Mouse (Mus musculus) c-Kit-negative CD71-positive TER-119-positive erythroid progenitor cells, embryonic 14.5 days (primary cell): ENCODE data around the gene Rhoc.
"Not testable (repeated sequence)": the region's sequence is repeated elsewhere in the genome, so short reads cannot be mapped to it uniquely, and the experiment has no call there.

Experiments
- DNase-seq: peaks from one replicate; pipeline ENCODE4 v3.0.0-alpha.2; 2013; ENCODE audit warnings: low read depth, low spot score

The Rhoc gene

DNA sequence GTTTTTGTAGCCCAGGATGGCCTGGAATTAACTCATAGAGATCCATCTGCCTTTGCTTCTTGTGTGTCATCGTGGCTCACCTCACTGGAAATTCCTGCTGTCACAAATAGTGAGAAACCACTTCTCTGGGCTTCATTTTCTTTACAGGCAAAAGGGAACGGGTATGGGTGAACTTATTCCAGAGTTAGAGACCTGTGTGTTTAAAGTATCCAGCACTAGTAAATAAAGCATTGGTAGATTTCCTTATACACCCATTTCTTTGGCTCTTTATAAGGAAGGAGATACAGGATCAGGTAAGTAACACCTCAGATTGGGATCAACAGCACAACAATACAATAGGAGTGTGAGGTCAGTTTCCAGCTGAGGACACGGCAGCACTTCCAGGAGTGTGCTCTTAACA, at the start of gene Rhoc:
TSS of gene Rhoc (plus strand) at position 301 of the 400 bp plus-strand sequence.
- DNase-seq: no peak

DNA sequence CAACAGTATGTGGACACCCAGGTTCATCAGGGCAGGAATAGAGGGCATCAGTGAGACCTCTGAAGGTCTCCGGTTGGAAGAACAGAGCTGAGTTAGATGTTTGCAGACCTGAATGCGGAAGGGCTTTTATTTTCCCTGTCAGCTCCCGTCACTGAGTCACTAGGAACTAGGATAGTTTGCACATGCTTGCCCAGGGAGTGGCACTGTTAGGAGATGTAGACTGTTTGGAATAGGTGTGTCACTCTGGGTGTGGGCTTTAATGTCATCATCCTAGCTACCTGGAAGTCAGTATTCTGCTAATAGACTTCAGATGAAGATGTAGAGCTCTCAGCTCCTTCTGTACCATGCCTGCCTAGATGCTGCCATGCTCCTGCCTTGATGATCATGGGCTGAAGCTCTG, 46.2 kb upstream of the Rhoc start:
- DNase-seq: no peak

DNA sequence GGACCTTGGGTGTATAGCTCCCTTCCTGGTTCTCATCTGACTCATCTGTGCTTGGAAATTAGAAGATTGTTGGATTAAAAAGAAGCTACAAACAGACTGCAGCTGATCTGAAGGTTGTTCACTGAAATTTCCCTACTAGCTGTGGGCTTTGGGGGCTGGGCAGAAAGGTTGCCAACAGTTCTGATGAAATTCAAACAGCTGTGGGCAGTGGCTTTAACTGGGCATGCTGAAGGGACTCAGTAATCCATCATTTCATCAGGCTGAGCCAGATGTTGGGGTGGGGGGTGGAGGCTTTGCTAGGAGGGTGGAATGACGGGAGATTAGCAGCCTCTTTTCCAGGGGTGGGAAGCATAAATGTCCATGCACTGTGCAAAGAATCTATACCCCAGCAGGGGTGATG, 45.0 kb upstream of the Rhoc start:
- DNase-seq: no peak

DNA sequence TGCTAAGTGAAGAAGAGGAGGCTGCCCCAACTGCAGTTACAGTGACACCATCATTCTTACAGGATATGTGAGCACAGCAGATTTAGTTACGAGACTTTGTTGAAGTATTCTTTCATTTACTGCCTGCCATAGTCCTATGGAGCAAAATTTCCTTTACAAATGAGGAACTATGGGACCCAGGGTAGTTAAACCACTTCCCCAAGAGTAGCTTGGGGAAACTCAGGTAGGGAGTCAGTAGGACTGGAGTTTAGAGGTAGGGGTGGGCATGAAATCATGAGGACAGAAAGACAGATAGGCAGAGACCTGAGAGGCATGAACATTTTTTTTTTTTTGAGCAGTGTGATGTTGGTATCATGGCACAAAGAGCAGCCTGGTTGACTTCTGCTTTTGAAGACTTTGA, 44.3 kb upstream of the Rhoc start:
- DNase-seq: no peak

DNA sequence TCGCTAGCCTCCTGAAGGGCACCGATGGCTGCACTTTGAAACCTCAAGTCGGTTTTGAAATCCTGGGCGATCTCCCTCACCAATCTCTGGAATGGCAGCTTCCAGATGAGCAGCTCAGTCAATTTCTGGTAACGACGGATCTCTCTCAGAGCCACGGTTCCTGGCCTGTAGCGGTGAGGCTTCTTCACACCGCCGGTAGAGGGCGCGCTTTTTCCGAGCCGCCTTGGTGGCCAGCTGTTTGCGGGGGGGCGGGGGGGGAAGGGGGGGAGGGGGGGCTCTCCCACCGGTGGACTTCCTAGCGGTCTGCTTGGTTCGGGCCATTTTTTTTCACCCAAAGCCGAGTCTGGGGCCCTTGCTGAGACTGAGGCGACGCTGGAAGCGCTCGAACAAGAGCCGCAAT, 35.3 kb upstream of the Rhoc start:
- DNase-seq: not testable (repeated sequence)

- DNase-seq: peak; percentile 47
Observed at GRCm38 (mm10) chr3:104758406-104758805, 29.8 kb upstream of the Rhoc start.

GRCm38 (mm10) chr3:104758869-104759268, 29.3 kb upstream of the Rhoc start:
- no peak for DNase-seq

GRCm38 (mm10) chr3:104762103-104762863, 25.9 kb upstream of the Rhoc start:
- not testable (repeated sequence) for DNase-seq

DNA sequence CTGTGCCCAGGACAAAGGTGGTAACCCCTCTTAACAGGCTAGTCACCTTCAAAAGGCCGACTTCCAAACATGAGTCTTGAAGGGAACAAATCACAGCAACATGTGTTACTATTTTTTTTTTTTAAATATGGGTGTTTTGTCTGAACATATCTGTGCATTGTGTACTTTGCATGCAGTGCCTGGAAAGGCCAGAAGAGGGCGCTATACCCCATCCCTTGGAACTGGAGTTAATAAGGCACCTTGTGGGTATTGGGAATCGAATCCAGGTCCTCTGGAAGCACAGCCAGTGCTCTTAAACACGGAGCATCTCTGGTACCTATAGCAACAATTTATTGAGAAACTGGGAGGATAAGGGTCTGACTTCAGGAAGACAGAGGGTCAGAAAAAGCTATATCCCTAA, 23.2 kb upstream of the Rhoc start:
- DNase-seq: no peak

GRCm38 (mm10) chr3:104767141-104767540, 21.0 kb upstream of the Rhoc start:
- DNase-seq: no peak

DNA sequence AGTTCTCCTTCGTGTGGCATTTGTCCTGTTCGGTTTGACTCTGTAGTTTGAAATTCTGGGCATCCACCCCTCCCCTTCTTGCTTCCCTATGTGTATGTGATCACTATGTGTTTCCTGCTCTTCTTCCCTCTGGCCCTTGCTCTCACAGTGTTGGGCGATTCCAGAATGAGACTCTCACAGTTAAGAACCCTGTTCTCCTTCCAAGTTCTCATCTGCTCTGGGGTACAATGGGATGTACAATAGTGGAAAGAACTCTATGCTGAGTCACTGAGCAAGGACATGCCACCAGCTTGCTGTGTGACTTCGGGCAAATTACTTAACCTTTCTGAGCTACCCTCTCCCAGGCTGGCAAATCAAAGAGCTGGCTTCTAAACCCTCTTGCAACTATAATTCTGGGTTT, 20.5 kb upstream of the Rhoc start:
- no peak for DNase-seq

DNA sequence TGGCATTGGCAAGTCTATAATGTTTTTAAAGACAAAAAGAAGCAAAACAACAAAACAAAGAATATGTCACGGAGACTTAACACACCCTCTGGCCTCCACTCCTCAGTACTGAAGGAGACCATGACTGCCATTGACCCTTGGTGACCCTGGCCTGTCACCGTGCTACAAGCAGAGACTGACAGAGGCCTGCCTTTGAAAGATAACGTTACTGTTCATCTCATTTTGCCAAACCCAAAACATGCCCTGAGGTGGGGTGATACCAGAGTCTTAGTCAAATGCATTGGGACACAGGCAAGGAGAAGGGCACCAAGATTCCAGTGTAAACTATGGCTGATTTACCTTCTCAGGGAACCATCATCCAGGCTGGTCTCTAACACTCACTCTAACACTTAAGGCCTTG, 19.0 kb upstream of the Rhoc start:
- DNase-seq: no peak

DNA sequence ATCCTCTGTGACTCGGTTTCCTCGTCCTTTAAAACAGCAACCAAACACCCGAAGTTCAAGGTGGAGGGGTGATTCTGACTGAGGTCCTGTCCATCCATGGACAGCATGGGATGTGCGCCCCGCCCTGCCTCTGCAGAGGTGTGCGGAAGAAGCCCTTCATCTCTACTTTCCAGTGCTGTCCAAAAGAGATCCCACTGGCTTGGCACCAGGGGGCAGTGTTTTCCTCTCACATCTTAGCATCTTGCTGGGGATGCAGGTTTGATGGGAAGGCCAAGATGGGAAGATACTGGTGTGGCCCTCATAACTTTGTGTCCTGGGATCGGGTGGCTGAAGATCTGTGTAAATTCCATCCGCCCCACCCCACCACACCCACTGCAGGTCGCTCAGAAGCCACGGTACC, 18.1 kb upstream of the Rhoc start:
- no peak for DNase-seq

DNA sequence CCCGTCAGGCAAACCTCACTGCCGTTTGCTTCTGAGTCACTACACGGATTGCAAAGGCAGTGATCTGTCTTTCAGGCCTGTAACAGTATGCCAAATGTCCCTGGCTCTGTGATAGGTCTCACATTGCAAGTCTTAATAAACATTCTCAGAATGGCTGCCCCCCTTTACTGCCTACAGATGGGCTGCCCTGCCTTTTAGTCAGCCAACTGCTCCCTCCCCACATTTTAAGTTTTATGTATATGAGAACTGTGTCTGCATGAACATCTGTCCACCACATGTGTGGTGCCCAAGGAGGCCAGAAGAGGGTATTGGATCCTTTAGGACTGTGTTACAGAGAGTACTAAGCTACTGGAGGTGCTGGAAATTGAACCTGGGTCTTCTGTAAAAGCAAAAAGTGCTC, 17.3 kb upstream of the Rhoc start:
- no peak for DNase-seq

DNA sequence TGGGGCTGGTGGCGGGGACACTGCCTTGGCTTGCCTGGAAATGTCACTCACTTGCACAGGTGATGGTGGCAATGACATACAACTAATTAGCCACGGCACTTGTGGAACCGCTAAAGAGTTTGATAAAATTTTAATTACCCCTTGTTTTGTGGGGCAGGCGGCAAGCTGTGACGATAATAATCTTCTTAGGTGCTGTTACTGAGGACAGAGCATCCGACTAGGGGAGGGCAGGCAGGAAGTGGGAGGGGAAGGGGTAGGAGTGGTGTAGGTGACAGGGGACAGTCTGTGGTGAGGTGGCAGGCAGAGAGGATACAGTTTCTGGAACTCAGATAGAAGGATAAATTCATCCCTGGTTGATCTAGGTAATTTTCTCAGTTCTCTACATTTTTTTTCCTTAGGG, 16.7 kb upstream of the Rhoc start:
- no peak for DNase-seq

DNA sequence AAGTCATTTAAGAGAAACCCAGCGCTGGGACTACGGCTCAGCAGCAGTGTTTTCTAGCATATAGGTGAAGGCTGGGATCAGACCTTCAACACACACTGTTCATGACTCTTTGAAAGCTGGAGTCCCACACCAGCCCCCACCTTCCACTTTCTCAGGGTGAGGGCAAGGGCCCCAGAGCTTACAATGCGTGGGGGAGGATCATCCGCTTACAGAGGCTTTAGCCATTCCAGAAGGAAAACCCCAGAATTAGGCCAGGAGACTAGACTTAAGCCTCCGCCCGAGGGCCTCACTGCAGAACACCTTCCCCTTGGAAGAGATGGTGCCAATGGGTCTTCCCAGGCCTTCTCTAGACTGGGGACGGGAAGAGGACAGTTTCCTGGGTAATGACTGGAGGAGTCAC, 14.9 kb upstream of the Rhoc start:
- no peak for DNase-seq

DNA sequence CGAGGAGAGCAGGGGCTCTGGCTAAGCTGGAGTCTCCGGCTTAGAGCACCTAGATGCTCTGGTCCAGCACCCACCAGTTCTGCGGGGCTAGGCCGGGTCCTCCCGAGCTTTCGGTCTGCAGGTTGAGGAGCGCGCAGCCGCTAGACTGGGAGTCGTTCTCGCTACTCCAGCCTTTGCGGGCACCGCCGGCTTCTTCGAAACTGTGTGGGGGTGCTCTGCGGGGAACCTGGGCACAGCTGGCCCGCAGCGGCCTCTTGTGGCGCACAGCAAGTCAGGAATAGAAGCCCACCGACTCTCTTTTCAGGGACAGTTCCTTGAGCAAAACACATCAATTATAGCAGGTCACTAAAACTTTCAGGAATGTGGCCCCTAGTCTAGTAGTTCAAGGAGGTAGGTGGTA, 10.8 kb upstream of the Rhoc start:
- no peak for DNase-seq

DNA sequence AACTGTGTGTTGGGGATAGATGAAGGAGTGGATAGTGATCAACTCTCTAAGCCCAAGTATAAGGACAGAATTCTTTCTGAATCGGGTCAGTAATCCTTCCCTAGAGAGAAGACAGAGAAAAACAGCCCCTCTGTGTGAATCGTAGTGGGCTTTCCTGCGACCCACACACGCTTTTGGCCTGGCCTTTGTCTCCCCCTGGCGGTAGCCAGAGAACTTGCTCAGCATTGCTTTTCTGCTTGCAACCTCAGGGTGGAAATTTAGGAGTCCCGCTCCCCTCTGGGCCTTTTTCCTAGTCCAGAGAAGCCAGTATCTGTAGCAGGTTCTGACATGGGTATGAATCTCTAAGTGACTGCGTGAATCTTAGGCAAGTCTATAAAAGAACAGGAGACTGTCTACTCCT, 8.2 kb upstream of the Rhoc start:
- DNase-seq: no peak

DNA sequence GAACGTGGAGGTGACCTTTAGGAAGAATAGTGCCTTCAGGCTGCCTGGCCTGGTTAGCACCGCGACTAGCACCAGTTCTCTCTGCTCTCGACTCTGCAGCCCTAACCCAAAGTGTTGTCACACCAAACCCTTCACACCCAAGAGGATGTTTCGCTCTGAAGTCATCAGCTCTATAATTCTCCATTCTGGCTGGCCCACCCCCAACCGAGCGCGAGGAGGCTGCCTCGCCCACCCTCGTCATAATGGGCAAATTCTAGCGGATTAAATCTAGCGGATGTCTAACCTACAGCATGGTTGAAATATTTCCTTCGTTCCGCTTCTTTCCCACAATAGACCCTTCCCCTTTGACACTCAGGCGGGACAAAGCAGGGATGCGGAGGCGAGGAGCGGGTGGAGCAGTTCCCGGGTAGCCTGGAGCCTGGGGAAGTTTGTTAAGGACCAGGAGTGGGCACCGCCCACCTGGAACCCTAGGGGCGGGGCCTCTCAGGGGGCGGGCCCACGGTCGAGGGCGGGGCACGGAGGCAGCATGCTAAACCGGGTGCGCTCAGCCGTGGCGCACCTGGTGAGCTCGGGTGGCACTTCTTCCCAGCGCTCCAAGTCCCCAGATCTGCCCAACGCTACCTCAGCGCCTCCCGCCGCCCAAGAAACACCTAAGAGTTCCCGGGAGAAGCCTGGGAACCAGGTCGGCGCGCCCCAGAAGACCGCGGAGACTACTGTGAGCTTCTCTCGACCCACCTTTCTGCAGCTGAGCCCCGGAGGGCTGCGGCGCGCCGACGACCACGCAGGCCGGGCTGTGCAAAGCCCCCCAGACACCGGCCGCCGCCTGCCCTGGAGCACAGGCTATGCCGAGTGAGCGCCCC, 7.4 kb upstream of the Rhoc start, which contains the start of gene Ppm1j:
TSS of gene Ppm1j (plus strand) at position 496 of the 860 bp plus-strand sequence.
- no peak for DNase-seq

DNA sequence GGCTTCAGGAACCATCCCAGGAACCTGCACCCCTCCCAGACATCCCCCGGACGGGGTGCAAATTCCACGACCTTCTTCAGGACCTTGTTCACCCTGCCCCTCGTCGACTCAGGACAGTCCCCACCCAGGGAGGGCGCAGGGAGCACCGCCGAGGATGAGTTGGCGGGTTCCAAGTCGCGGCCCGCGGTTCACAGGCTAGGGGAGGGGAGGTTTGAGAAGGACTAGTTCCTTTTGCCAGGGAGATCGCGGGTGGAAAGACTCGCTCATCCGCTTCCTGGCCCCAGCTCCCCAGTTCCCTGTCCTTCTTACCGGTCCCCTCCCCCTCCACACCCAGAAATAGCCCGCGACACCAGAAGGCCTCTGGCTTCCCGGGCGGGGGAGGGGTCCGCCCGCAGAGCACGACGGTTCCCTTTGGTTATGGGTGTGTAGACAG, 6.7 kb upstream of the Rhoc start, which contains the start of gene Fam19a3:
TSS of gene Fam19a3 (minus strand) at position 370 of the 433 bp plus-strand sequence.
- no peak for DNase-seq

DNA sequence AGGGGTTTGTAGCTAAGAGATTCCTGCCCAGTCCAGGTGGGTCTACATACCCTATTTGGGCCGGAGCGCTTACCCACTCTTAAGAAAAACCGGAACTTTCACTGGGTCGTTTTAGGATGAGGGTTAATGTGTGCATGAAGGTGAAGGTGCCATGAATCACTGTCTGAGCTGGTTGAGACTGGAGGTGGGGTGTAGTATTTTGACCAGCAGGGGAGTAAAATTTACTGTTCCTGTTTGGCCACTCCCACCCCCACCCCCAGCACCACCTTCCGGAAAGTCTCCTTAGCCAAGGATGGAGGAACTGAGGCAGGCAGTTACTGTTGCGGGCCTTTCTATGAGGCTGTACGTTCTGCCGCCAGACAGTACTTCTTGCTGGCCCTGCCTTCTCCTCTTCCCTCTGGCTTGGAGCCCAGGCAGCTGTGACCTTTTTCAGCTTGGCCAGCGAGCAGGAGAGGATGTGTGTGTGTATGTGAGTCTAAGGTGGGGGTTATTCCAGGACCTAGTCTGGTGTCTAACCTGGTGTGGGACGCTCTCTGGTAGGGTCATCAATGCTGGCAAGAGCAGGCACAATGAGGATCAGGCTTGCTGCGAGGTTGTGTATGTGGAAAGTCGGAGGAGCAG, 6.0 kb upstream of the Rhoc start:
- DNase-seq: no peak

DNA sequence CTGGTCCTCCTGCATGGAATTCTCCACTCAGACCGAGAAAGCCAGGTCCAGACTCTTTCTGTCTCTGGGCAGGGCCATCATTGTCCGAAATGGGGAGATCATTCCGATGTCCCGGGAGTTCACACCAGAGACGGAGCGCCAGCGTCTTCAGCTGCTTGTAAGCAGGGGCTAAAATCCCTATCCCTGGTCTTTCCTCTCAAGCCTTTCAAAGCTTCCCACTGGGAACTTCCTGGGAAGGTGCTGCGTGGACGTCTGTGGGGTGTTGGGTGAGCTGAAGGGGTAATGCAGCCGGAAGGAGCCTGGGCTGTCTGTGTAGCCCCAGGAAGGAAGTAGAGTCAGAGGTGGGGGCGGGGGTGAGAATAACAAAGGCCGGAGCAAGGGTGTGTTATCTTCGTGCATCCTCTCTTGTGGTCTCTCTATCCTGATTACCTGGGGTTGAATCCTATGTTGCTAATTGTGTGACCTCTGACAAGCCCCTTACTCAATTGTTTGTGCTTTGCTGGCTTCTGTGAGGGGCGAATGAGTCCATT, 4.1 kb upstream of the Rhoc start:
- no peak for DNase-seq
